Mouse (Mus musculus): ENCODE data around the gene Aif1l.
"Not testable (repeated sequence)": the region's sequence is repeated elsewhere in the genome, so short reads cannot be mapped to it uniquely, and the experiment has no call there.

GRCm38 (mm10) chr2:31914213-31914612 lies 35.7 kb upstream of the Aif1l start:
- TF ChIP-seq POLR2A, CTCF (IDR thresholded peaks at IDR 0.05; ENCODE audit: insufficient read depth, low read depth, low read length): not testable (repeated sequence)

Measured in olfactory bulb, adult 2 months (tissue).